Mouse (Mus musculus): ENCODE measurements around the gene Moap1. TPM values are rescaled to one million over a fixed set of nuclear protein-coding genes. Genes with fewer than 3 reads are reported as not detected.

The Moap1 gene
- polyA plus RNA-seq, 1 experiment from 2014 or later, result 14.3 TPM

DNA sequence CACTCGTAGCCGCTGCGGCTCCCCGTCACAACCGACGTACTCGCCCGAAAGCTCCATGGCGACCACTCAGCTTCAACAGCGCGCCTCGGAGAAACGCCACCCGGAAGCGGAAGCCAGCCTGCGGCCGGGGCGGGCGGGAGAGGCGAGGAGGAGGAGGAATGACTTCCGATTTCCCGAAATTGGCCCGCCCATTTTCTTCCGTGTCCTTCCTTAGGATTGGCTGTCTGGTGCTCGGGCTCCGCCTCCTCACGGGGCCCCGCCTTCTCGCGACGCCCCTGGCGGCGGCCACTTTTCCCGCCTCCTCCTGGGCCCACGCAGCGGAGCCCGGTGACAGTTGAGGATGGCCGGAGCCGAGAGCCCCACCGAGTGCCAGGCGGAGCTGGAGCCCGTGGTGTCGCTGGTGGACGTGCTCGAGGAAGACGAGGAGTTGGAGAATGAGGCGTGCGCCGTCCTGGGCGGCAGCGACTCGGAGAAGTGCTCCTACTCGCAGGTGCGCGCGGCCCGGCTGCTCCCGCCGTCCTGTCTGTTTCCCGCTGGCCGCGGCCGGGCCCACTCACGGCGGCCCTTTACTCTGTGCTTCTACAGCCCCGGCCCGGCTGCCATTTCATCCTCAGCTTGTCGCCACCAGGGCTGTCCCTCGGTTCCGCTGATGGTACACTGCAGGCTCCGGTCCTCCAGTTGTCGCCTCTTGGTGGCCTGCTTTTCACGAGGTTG lies 14.4 kb upstream of the Moap1 start, which contains the start of the genes Gm28051, Gon7 and Ubr7:
Gene Gm28051 (minus strand): TSS at position 77 of the 714 bp plus-strand sequence.
Gene Gon7 (minus strand): TSS at position 115 of the 714 bp plus-strand sequence.
Gene Ubr7 (plus strand): TSS at position 279 of the 714 bp plus-strand sequence.
- Histone ChIP-seq H3K4me3 (ENCODE audit: control insufficient read depth in 1 of 2, insufficient read depth in 1 of 2, low read depth in 1 of 2, low read length in 2 of 2) (peak within 1 kb of the TSS; percentile 73 to 87), H3K4me1 (ENCODE audit: control insufficient read depth in 2 of 2, insufficient read depth in 2 of 2, low read length in 2 of 2) (peaks cover 8 to 16% of the 10 kb centered on the region in 2 experiments), H3K27me3 (ENCODE audit: control insufficient read depth, insufficient read depth, low read length) (no peaks in the 10 kb centered on the region), H3K9me3 (ENCODE audit: control insufficient read depth, low read length) (no peaks in the 10 kb centered on the region), H3K27ac (replicated peaks in 1 of 2; ENCODE audit: control insufficient read depth in 1 of 2, insufficient read depth in 1 of 2, low read depth in 2 of 2, low read length in 2 of 2) (peak within 1 kb of the TSS; percentile 88 to 89), H3K9ac (ENCODE audit: low read length) (peak within 1 kb of the TSS; percentile 92), H3K4me2 (ENCODE audit: low read length) (peak within 1 kb of the TSS; percentile 93), H3K36me3 (ENCODE audit: control insufficient read depth, insufficient read depth, low read length) (peaks cover 20% of the 10 kb centered on the region)
- peak; percentile 96 for ATAC-seq (ENCODE audit: insufficient number of reproducible peaks, insufficient read depth, low FRiP score, low read depth)
- under 1% methylated on average over 73 of the region's 73 CpGs for WGBS

DNA sequence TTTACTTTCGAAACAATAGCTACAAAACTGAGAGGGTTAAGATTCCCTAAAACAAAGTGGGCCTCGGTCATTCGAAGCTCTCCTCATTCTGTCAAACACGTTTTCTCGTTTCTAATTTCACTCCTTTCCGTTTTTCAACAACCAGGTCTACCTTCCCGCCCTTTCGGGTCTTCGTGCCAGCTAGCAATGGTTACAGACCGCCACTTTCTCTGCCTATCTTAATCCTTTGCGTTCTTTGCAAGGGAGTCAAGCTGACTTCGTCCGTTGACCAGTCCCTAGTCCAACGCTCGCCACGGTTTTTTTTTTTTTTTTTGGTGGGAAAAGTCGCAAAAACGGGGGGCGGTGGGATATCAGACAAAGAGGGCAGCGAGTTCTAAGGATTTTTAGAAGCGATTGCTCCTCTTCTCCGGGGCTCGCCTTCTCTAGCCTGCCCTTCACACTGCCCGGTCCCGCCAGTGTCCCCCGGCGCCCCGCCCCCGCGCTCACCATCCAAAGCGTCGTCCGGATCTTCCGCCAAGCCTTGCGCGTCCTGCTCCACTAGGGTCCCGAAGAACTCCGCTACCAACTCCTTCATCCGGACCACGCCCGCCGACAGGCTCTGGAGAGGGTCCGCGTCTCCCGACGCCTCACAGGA lies 13.7 kb upstream of the Moap1 start:
- H3K36me3 ChIP-seq (ENCODE audit: control insufficient read depth, insufficient read depth, low read length), result peaks cover 13% of the 10 kb centered on the region
- peak overlapping the region; percentile 73 to 87 for H3K4me3 ChIP-seq (ENCODE audit: control insufficient read depth in 1 of 2, insufficient read depth in 1 of 2, low read depth in 1 of 2, low read length in 2 of 2)
- peak overlapping the region; percentile 88 to 89 for H3K27ac ChIP-seq (replicated peaks in 1 of 2; ENCODE audit: control insufficient read depth in 1 of 2, insufficient read depth in 1 of 2, low read depth in 2 of 2, low read length in 2 of 2)
- under 1% methylated on average over 46 of the region's 46 CpGs for WGBS
- peak overlapping the region; percentile 71 for H3K4me2 ChIP-seq (ENCODE audit: low read length)
- peaks cover 8 to 16% of the 10 kb centered on the region in 2 experiments for H3K4me1 ChIP-seq (ENCODE audit: control insufficient read depth in 2 of 2, insufficient read depth in 2 of 2, low read length in 2 of 2)
- H3K9me3 ChIP-seq (ENCODE audit: control insufficient read depth, low read length), result no peaks in the 10 kb centered on the region
- no peaks in the 10 kb centered on the region for H3K27me3 ChIP-seq (ENCODE audit: control insufficient read depth, insufficient read depth, low read length)
- peak; percentile 83 for ATAC-seq (ENCODE audit: insufficient number of reproducible peaks, insufficient read depth, low FRiP score, low read depth)
- H3K9ac ChIP-seq (ENCODE audit: low read length), result peak overlapping the region; percentile 92

DNA sequence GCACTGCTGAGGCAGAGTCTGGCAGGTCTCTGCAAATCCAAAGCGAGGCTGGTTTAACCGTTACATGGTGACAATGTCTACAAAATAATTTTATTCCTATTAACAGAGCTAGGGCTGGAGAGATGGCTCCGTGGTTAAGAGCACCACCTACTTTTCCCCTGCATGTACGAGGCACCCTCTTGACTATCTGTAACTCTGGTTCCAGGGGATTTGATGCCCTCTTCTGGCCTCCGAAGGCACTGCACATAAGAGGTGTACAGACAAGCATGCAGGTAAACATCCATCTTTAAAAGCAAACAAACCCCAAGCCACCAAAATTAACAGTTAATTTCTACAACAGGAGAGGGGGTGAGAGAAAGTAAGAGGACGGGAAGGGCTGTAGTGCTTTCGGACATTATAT lies 12.8 kb upstream of the Moap1 start:
- WGBS, result 83% methylated on average over 7 of the region's 7 CpGs
- ATAC-seq (ENCODE audit: insufficient number of reproducible peaks, insufficient read depth, low FRiP score, low read depth), result no peak
- peaks cover 8 to 18% of the 10 kb centered on the region in 2 experiments for H3K4me1 ChIP-seq (ENCODE audit: control insufficient read depth in 2 of 2, insufficient read depth in 2 of 2, low read length in 2 of 2)
- H3K27me3 ChIP-seq (ENCODE audit: control insufficient read depth, insufficient read depth, low read length), result no peaks in the 10 kb centered on the region
- no peaks in the 10 kb centered on the region for H3K9me3 ChIP-seq (ENCODE audit: control insufficient read depth, low read length)
- no peak overlapping the region for H3K27ac ChIP-seq (replicated peaks in 1 of 2; ENCODE audit: control insufficient read depth in 1 of 2, insufficient read depth in 1 of 2, low read depth in 2 of 2, low read length in 2 of 2)
- H3K9ac ChIP-seq (ENCODE audit: low read length), result peak overlapping the region; percentile 92; the same call in 1 of the 2 replicates
- H3K4me2 ChIP-seq (ENCODE audit: low read length), result peak overlapping the region; percentile 71
- peak overlapping the region; percentile 73 to 87 for H3K4me3 ChIP-seq (ENCODE audit: control insufficient read depth in 1 of 2, insufficient read depth in 1 of 2, low read depth in 1 of 2, low read length in 2 of 2)
- 0 out of 2 replicates have a peak, but pooled peaks cover 5% of the 10 kb centered on the region for H3K36me3 ChIP-seq (ENCODE audit: control insufficient read depth, insufficient read depth, low read length)

DNA sequence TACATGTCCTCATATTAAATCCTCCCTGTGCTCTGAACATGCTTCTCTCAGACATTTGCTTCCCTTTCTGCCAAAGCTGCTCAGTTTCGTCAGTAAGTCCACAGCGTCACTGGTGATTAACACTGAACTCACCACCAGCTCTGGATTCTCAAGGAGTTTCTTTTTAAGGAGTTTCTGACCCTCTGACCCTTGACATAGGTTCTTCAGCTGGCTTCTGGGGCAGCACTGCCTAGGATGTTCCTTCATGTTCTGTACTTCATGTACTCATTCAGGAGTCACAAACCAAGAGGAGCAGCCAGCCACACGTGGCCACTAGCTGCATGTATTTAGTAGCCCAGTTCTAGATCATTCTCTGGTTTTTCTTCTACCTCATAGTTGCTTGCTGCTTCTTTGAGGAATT lies 4.8 kb upstream of the Moap1 start:
- WGBS, result 87% methylated on average over 3 of the region's 3 CpGs
- peaks cover 20% of the 10 kb centered on the region for H3K36me3 ChIP-seq (ENCODE audit: control insufficient read depth, insufficient read depth, low read length)
- H3K9me3 ChIP-seq (ENCODE audit: control insufficient read depth, low read length), result no peaks in the 10 kb centered on the region
- H3K9ac ChIP-seq (ENCODE audit: low read length), result no peak overlapping the region
- no peaks in the 10 kb centered on the region for H3K27me3 ChIP-seq (ENCODE audit: control insufficient read depth, insufficient read depth, low read length)
- peaks cover 4 to 13% of the 10 kb centered on the region in 2 experiments; a peak in 2 of 4 replicates for H3K4me1 ChIP-seq (ENCODE audit: control insufficient read depth in 2 of 2, insufficient read depth in 2 of 2, low read length in 2 of 2)
- no peak overlapping the region for H3K27ac ChIP-seq (replicated peaks in 1 of 2; ENCODE audit: control insufficient read depth in 1 of 2, insufficient read depth in 1 of 2, low read depth in 2 of 2, low read length in 2 of 2)
- ATAC-seq (ENCODE audit: insufficient number of reproducible peaks, insufficient read depth, low FRiP score, low read depth), result no peak
- no peak overlapping the region for H3K4me3 ChIP-seq (ENCODE audit: control insufficient read depth in 1 of 2, insufficient read depth in 1 of 2, low read depth in 1 of 2, low read length in 2 of 2)
- no peak overlapping the region for H3K4me2 ChIP-seq (ENCODE audit: low read length)

DNA sequence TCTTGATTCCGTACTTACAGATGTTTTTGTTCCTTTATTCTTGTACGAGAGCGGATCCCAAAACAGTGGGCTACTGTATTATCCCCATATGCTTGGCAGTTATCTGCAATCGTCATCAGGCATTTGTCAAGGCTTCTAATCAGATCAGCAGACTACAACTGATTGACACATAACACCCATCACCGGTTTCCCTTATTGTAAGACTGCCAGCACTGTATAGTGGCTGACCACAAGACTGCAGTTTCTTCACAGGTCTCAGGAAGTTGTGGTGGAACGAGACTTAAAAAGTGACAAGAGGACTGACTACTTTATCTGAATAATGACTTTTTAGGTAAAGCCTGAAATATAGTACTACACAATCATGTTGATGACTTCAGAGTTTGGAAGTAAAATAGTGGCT lies 1.4 kb upstream of the Moap1 start:
- H3K9ac ChIP-seq (ENCODE audit: low read length), result peak overlapping the region; percentile 91
- H3K9me3 ChIP-seq (ENCODE audit: control insufficient read depth, low read length), result no peaks in the 10 kb centered on the region
- 56% methylated on average over 6 of the region's 6 CpGs for WGBS
- peak overlapping the region; percentile 84 for H3K4me2 ChIP-seq (ENCODE audit: low read length)
- no peak overlapping the region for H3K27ac ChIP-seq (replicated peaks in 1 of 2; ENCODE audit: control insufficient read depth in 1 of 2, insufficient read depth in 1 of 2, low read depth in 2 of 2, low read length in 2 of 2)
- ATAC-seq (ENCODE audit: insufficient number of reproducible peaks, insufficient read depth, low FRiP score, low read depth), result no peak
- H3K4me3 ChIP-seq (ENCODE audit: control insufficient read depth in 1 of 2, insufficient read depth in 1 of 2, low read depth in 1 of 2, low read length in 2 of 2), result peak overlapping the region in 1 of 2 experiments; percentile 85; a peak in 1 of 4 replicates
- H3K27me3 ChIP-seq (ENCODE audit: control insufficient read depth, insufficient read depth, low read length), result no peaks in the 10 kb centered on the region
- peaks cover 8 to 19% of the 10 kb centered on the region in 2 experiments; a peak in 3 of 4 replicates for H3K4me1 ChIP-seq (ENCODE audit: control insufficient read depth in 2 of 2, insufficient read depth in 2 of 2, low read length in 2 of 2)
- peaks cover 27% of the 10 kb centered on the region for H3K36me3 ChIP-seq (ENCODE audit: control insufficient read depth, insufficient read depth, low read length)

DNA sequence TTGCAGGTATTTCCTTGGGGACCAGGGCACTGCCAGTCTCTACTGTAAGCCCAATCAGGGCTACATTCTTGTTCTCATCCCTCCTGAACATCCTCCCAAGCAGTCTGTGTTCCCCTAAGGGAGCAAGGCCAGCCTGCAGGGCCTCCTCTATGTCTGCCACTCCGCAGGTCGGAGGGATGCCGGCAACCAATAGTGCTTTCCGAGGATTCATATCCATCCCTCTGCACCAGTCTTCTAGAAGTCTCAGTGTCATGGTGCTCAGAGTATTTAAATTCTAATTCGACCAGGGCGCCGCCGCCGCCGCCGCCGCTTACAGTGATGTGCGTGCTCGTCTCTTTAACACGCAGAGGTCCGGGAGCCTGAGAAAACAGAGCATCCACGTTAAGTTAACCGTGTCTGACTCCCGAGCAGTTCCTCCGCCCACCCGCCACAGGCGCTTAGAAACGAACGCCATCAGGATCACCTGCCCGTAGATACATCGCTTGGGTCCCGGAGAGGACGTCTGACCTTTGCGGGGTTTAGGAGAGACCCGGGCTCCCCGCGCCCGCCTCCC lies 349 bp downstream of the Moap1 start:
- Histone ChIP-seq H3K27ac (replicated peaks in 1 of 2; ENCODE audit: control insufficient read depth in 1 of 2, insufficient read depth in 1 of 2, low read depth in 2 of 2, low read length in 2 of 2) (peak overlapping the region; percentile 92 to 97), H3K36me3 (ENCODE audit: control insufficient read depth, insufficient read depth, low read length) (peaks cover 22% of the 10 kb centered on the region), H3K4me3 (ENCODE audit: control insufficient read depth in 1 of 2, insufficient read depth in 1 of 2, low read depth in 1 of 2, low read length in 2 of 2) (peak overlapping the region; percentile 85 to 94), H3K9ac (ENCODE audit: low read length) (peak overlapping the region; percentile 91), H3K4me1 (ENCODE audit: control insufficient read depth in 2 of 2, insufficient read depth in 2 of 2, low read length in 2 of 2) (peaks cover 8 to 19% of the 10 kb centered on the region in 2 experiments; a peak in 3 of 4 replicates), H3K4me2 (ENCODE audit: low read length) (peak overlapping the region; percentile 84), H3K9me3 (ENCODE audit: control insufficient read depth, low read length) (no peaks in the 10 kb centered on the region), H3K27me3 (ENCODE audit: control insufficient read depth, insufficient read depth, low read length) (no peaks in the 10 kb centered on the region)
- under 1% methylated on average over 33 of the region's 33 CpGs for WGBS
- ATAC-seq (ENCODE audit: insufficient number of reproducible peaks, insufficient read depth, low FRiP score, low read depth), result peak; percentile 25; the same call in 1 of the 2 replicates

DNA sequence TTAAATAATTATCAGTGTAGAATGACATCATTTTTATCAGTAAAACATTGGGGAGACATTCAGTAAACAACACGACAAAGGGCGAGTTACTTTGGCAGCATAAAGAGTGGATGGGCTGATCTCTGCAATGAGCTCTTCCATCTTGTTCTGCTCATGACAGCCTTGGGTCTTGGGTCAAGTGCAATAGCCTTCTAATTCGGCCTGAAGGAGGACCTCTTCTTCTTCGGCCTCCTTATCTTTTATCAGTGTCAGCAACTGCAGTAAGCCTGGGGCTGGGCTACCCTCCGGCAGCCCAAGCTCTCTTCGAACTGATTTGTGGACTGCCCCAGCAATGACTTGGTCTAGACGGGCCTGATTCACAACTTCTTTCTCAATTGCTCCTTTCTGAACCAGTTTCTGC lies 1.4 kb downstream of the Moap1 start:
- no peak for ATAC-seq (ENCODE audit: insufficient number of reproducible peaks, insufficient read depth, low FRiP score, low read depth)
- no peaks in the 10 kb centered on the region for H3K9me3 ChIP-seq (ENCODE audit: control insufficient read depth, low read length)
- H3K4me2 ChIP-seq (ENCODE audit: low read length), result no peak overlapping the region
- no peak overlapping the region for H3K27ac ChIP-seq (replicated peaks in 1 of 2; ENCODE audit: control insufficient read depth in 1 of 2, insufficient read depth in 1 of 2, low read depth in 2 of 2, low read length in 2 of 2)
- WGBS, result 57% methylated on average over 7 of the region's 7 CpGs
- H3K9ac ChIP-seq (ENCODE audit: low read length), result no peak overlapping the region
- H3K4me1 ChIP-seq (ENCODE audit: control insufficient read depth in 2 of 2, insufficient read depth in 2 of 2, low read length in 2 of 2), result peaks cover 8 to 19% of the 10 kb centered on the region in 2 experiments; a peak in 3 of 4 replicates
- H3K36me3 ChIP-seq (ENCODE audit: control insufficient read depth, insufficient read depth, low read length), result peaks cover 14% of the 10 kb centered on the region; the same call in 1 of the 2 replicates
- no peaks in the 10 kb centered on the region for H3K27me3 ChIP-seq (ENCODE audit: control insufficient read depth, insufficient read depth, low read length)
- H3K4me3 ChIP-seq (ENCODE audit: control insufficient read depth in 1 of 2, insufficient read depth in 1 of 2, low read depth in 1 of 2, low read length in 2 of 2), result no peak overlapping the region
